Mouse (Mus musculus): ENCODE measurements around the gene Atoh8. TPM values are rescaled to one million over a fixed set of nuclear protein-coding genes. Genes with fewer than 3 reads are reported as not detected.

The Atoh8 gene
- polyA plus RNA-seq, 1 experiment from 2014 or later = 5.7 TPM

GRCm38 (mm10) chr6:72179562-72180502 lies 55.5 kb downstream of the Atoh8 start:
- CTCF ChIA-PET = interaction anchor here (1.1 kb wide), 1 partner anchor 57 kb away, joined by 3 read pairs; no protein-coding TSS in a partner anchor
- in situ Hi-C loops (cut with MboI; ENCODE audit: low pct_unique_long_range_greater_than_20kb) = no loop called here
- TF ChIP-seq CTCF (IDR thresholded peaks at IDR 0.05) = no peak
- no peaks in the 10 kb centered on the region for H3K27me3 ChIP-seq
- POLR2A ChIA-PET = interaction anchor here (0.5 kb wide), 1 partner anchor 69 kb away, joined by 4 read pairs; no protein-coding TSS in a partner anchor
- ATAC-seq = no peak
- no peak for DNase-seq (ENCODE audit: low read depth, low spot score)

GRCm38 (mm10) chr6:72179006-72179405 lies 56.4 kb downstream of the Atoh8 start:
- CTCF ChIA-PET = interaction anchor here (1.1 kb wide), 1 partner anchor 58 kb away, joined by 3 read pairs; no protein-coding TSS in a partner anchor
- TF ChIP-seq CTCF (IDR thresholded peaks at IDR 0.05) = no peak
- in situ Hi-C loops (cut with MboI; ENCODE audit: low pct_unique_long_range_greater_than_20kb) = no loop called here
- POLR2A ChIA-PET = interaction anchor here (0.5 kb wide), 1 partner anchor 68 kb away, joined by 4 read pairs; no protein-coding TSS in a partner anchor
- no peak for DNase-seq (ENCODE audit: low read depth, low spot score)
- no peaks in the 10 kb centered on the region for H3K27me3 ChIP-seq
- ATAC-seq = no peak

- in situ Hi-C loops (cut with MboI; ENCODE audit: low pct_unique_long_range_greater_than_20kb) = no loop called here
- POLR2A ChIA-PET = interaction anchor here (0.6 kb wide), 1 partner anchor 252 kb away, joined by 3 read pairs; no protein-coding TSS in a partner anchor
- DNase-seq (ENCODE audit: low read depth, low spot score) (no peak), ATAC-seq (no peak)
- no peaks in the 10 kb centered on the region for H3K27me3 ChIP-seq
- CTCF ChIA-PET = interaction anchor here (1.0 kb wide), 1 partner anchor 84 kb away, joined by 4 read pairs; no protein-coding TSS in a partner anchor
- no peak for TF ChIP-seq CTCF (IDR thresholded peaks at IDR 0.05)
Observed at GRCm38 (mm10) chr6:72177417-72177816, 58.0 kb downstream of the Atoh8 start.

GRCm38 (mm10) chr6:72176004-72176403 lies 59.4 kb downstream of the Atoh8 start:
- ChIA-PET POLR2A (interaction anchor here (0.5 kb wide), 1 partner anchor 44 kb away, joined by 3 read pairs; no protein-coding TSS in a partner anchor), CTCF (interaction anchor here (0.7 to 1.3 kb wide), 4 partner anchors 9 to 85 kb away, joined by 3 to 4 read pairs (median 3); no protein-coding TSS in a partner anchor)
- no peaks in the 10 kb centered on the region for H3K27me3 ChIP-seq
- DNase-seq (ENCODE audit: low read depth, low spot score) = no peak
- ATAC-seq = no peak
- no peak for TF ChIP-seq CTCF (IDR thresholded peaks at IDR 0.05)
- in situ Hi-C loops (cut with MboI; ENCODE audit: low pct_unique_long_range_greater_than_20kb) = no loop called here

GRCm38 (mm10) chr6:72175419-72175818 lies 60.0 kb downstream of the Atoh8 start:
- ATAC-seq (no peak), DNase-seq (ENCODE audit: low read depth, low spot score) (no peak)
- H3K27me3 ChIP-seq = no peaks in the 10 kb centered on the region
- POLR2A ChIA-PET = interaction anchor here (0.5 kb wide), 1 partner anchor 44 kb away, joined by 3 read pairs; no protein-coding TSS in a partner anchor
- TF ChIP-seq CTCF (IDR thresholded peaks at IDR 0.05) = no peak
- in situ Hi-C loops (cut with MboI; ENCODE audit: low pct_unique_long_range_greater_than_20kb) = no loop called here
- CTCF ChIA-PET = interaction anchor here (0.7 to 1.3 kb wide), 3 partner anchors 10 to 85 kb away, joined by 3 to 4 read pairs (median 3); no protein-coding TSS in a partner anchor

GRCm38 (mm10) chr6:72173350-72173749 lies 62.0 kb downstream of the Atoh8 start:
- in situ Hi-C loops (cut with MboI; ENCODE audit: low pct_unique_long_range_greater_than_20kb) = no loop called here
- TF ChIP-seq CTCF (IDR thresholded peaks at IDR 0.05) = no peak
- DNase-seq (ENCODE audit: low read depth, low spot score) = no peak
- ATAC-seq = no peak
- POLR2A ChIA-PET = no interaction called here
- no peaks in the 10 kb centered on the region for H3K27me3 ChIP-seq
- CTCF ChIA-PET = interaction anchor here (1.2 kb wide), 1 partner anchor 246 kb away, joined by 3 read pairs; no protein-coding TSS in a partner anchor

GRCm38 (mm10) chr6:72171391-72171790 lies 64.0 kb downstream of the Atoh8 start:
- no peak for DNase-seq (ENCODE audit: low read depth, low spot score)
- in situ Hi-C loops (cut with MboI; ENCODE audit: low pct_unique_long_range_greater_than_20kb) = no loop called here
- CTCF ChIA-PET = no interaction called here
- POLR2A ChIA-PET = no interaction called here
- no peaks in the 10 kb centered on the region for H3K27me3 ChIP-seq
- no peak for TF ChIP-seq CTCF (IDR thresholded peaks at IDR 0.05)
- no peak for ATAC-seq

GRCm38 (mm10) chr6:72165907-72166306 lies 69.5 kb downstream of the Atoh8 start:
- ChIA-PET POLR2A (no interaction called here), CTCF (interaction anchor here (0.7 to 2.3 kb wide), 4 partner anchors 238 to 243 kb away, joined by 3 to 18 read pairs (median 6); no protein-coding TSS in a partner anchor)
- DNase-seq (ENCODE audit: low read depth, low spot score) (no peak), ATAC-seq (no peak)
- TF ChIP-seq CTCF (IDR thresholded peaks at IDR 0.05) = no peak
- in situ Hi-C loops (cut with MboI; ENCODE audit: low pct_unique_long_range_greater_than_20kb) = loop anchor here (5.0 kb wide), 1 partner anchor 244 kb away; no protein-coding TSS in a partner anchor
- no peaks in the 10 kb centered on the region for H3K27me3 ChIP-seq

GRCm38 (mm10) chr6:72164321-72165275 lies 70.8 kb downstream of the Atoh8 start:
- peak; percentile 95 for TF ChIP-seq CTCF (IDR thresholded peaks at IDR 0.05)
- in situ Hi-C loops (cut with MboI; ENCODE audit: low pct_unique_long_range_greater_than_20kb) = loop anchor here (5.0 kb wide), 1 partner anchor 242 kb away; no protein-coding TSS in a partner anchor
- peak; percentile 71 for ATAC-seq
- DNase-seq (ENCODE audit: low read depth, low spot score) = peak; percentile 35
- H3K27me3 ChIP-seq = no peaks in the 10 kb centered on the region
- POLR2A ChIA-PET = no interaction called here
- CTCF ChIA-PET = interaction anchor here (0.6 to 2.3 kb wide), 9 partner anchors 10 to 299 kb away, joined by 3 to 18 read pairs (median 3); no protein-coding TSS in a partner anchor
